ENCODE assay signal across 27 mouse cellular contexts in genomic region chr12:33255256-33255655, GRCm38 (mm10).
DNase-seq lines count a peak whose midpoint lies in the region; ATAC-seq lines count a peak whose summit lies in the region.
"Had no signal": no experiment of that assay in that cellular context is flagged by ENCODE, and none has a peak within 500 bp of the region (broad histone marks: within the 10 kb centered on the region; RNA-seq: fewer than 3 reads in every experiment).

No protein-coding gene starts in this region.

- no peak overlapping the region for H3K4me2 ChIP-seq in midbrain, embryonic 14.5 days (ENCODE audit: low read length)
- H3K4me2 ChIP-seq in midbrain, embryonic 16.5 days (ENCODE audit: low read length), result no peak overlapping the region
- H3K4me2 ChIP-seq: embryonic facial prominence, embryonic 13.5 days; embryonic facial prominence, embryonic 15.5 days; forebrain, embryonic 12.5 days had no signal

- H3K36me3 ChIP-seq in heart, embryonic 10.5 days, result peaks cover 3% of the 10 kb centered on the region
- peaks cover 4% of the 10 kb centered on the region; the same call in 1 of the 2 replicates for H3K36me3 ChIP-seq in midbrain, embryonic 14.5 days (ENCODE audit: control insufficient read depth, insufficient read depth, low read length)
- 0 out of 2 replicates have a peak, but pooled peaks cover 2% of the 10 kb centered on the region for H3K36me3 ChIP-seq in midbrain, embryonic 16.5 days (ENCODE audit: control insufficient read depth, insufficient read depth, low read length)

- peak; percentile 58 for DNase-seq in heart, embryonic 10.5 days (ENCODE audit: low spot score)
- no peak for DNase-seq in heart, postnatal 10 days
- no peak for DNase-seq in midbrain, embryonic 14.5 days
- DNase-seq in ZHBTc4 (ENCODE audit: low read depth, low spot score), result peak; percentile 55
- DNase-seq: adrenal gland, adult 2 months; adrenal gland, postnatal 10 days; adrenal gland, postnatal 25 days; B cell, adult 2 months; cerebellum, adult 11 months; cerebellum, adult 18-20 months; cerebellum, adult 8-10 months; cerebellum, adult 9-11 months; cerebellum, postnatal 14 days; cerebellum, postnatal 36 days; embryo, embryonic 11 days had no signal

- intact Hi-C loops in heart, postnatal 10 days (cut with DNase I), result no loop called here

- no peak overlapping the region for H3K27ac ChIP-seq in heart, embryonic 10.5 days
- H3K27ac ChIP-seq in midbrain, embryonic 14.5 days (replicated peaks; ENCODE audit: low read depth, low read length), result 0 out of 2 replicates have a peak overlapping the region, but pooled peaks have one; percentile 20
- H3K27ac ChIP-seq in midbrain, embryonic 16.5 days (ENCODE audit: low read length), result no peak overlapping the region
- H3K27ac ChIP-seq: embryonic facial prominence, embryonic 13.5 days; embryonic facial prominence, embryonic 15.5 days; forebrain, embryonic 10.5 days; forebrain, embryonic 12.5 days had no signal

- H3K4me3 ChIP-seq in heart, embryonic 10.5 days, result no peak overlapping the region
- H3K4me3 ChIP-seq in midbrain, embryonic 14.5 days (replicated peaks; ENCODE audit: low read depth, low read length), result no peak overlapping the region
- H3K4me3 ChIP-seq in midbrain, embryonic 16.5 days (ENCODE audit: low read depth, low read length), result no peak overlapping the region
- H3K4me3 ChIP-seq: embryonic facial prominence, embryonic 13.5 days; embryonic facial prominence, embryonic 15.5 days; erythroblast, embryonic 14.5 days; forebrain, embryonic 10.5 days; forebrain, embryonic 12.5 days had no signal

- peaks cover 33% of the 10 kb centered on the region for H3K4me1 ChIP-seq in heart, embryonic 10.5 days
- peaks cover 17% of the 10 kb centered on the region; the same call in 1 of the 2 replicates for H3K4me1 ChIP-seq in midbrain, embryonic 14.5 days (ENCODE audit: control insufficient read depth, insufficient read depth, low read length)
- H3K4me1 ChIP-seq in midbrain, embryonic 16.5 days (ENCODE audit: control insufficient read depth, insufficient read depth, low read length), result peaks cover 24% of the 10 kb centered on the region

- H3K9me3 ChIP-seq in heart, embryonic 10.5 days, result no peaks in the 10 kb centered on the region
- H3K9me3 ChIP-seq in midbrain, embryonic 14.5 days (ENCODE audit: control insufficient read depth, low read length), result no peaks in the 10 kb centered on the region
- H3K9me3 ChIP-seq in midbrain, embryonic 16.5 days (replicated peaks; ENCODE audit: control insufficient read depth, low read length, poor library complexity, severe bottlenecking), result no peaks in the 10 kb centered on the region
- H3K9me3 ChIP-seq: embryonic facial prominence, embryonic 13.5 days; embryonic facial prominence, embryonic 15.5 days; forebrain, embryonic 10.5 days; forebrain, embryonic 12.5 days; G1E had no signal

- H3K9ac ChIP-seq in midbrain, embryonic 14.5 days (replicated peaks; ENCODE audit: low read length), result no peak overlapping the region
- H3K9ac ChIP-seq in midbrain, embryonic 16.5 days (ENCODE audit: low read depth, low read length), result no peak overlapping the region
- H3K9ac ChIP-seq: embryonic facial prominence, embryonic 13.5 days; embryonic facial prominence, embryonic 15.5 days; forebrain, embryonic 12.5 days had no signal

- whole genome bisulfite sequencing in heart, embryonic 10.5 days, result 83% methylated on average over 2 of the region's 2 CpGs
- 88% methylated on average over 2 of the region's 2 CpGs for WGBS in midbrain, embryonic 14.5 days
- 93% methylated on average over 2 of the region's 2 CpGs for WGBS in midbrain, embryonic 16.5 days

- no peaks in the 10 kb centered on the region for H3K27me3 ChIP-seq in heart, embryonic 10.5 days (ENCODE audit: insufficient read depth, poor library complexity, severe bottlenecking)
- no peaks in the 10 kb centered on the region for H3K27me3 ChIP-seq in midbrain, embryonic 14.5 days (ENCODE audit: control insufficient read depth, insufficient read depth, low read length)
- H3K27me3 ChIP-seq in midbrain, embryonic 16.5 days (ENCODE audit: control insufficient read depth, insufficient read depth, low read depth, low read length), result no peaks in the 10 kb centered on the region
- H3K27me3 ChIP-seq: CH12.LX; embryonic facial prominence, embryonic 13.5 days; embryonic facial prominence, embryonic 15.5 days; forebrain, embryonic 12.5 days; Patski had no signal

- no peak for ATAC-seq in midbrain, embryonic 14.5 days (ENCODE audit: low FRiP score, low TSS enrichment)
- ATAC-seq in midbrain, embryonic 16.5 days, result no peak
- ATAC-seq: CD4-positive, CD25-positive, alpha-beta regulatory T cell, adult 4 months; forebrain, embryonic 14.5 days; forebrain, embryonic 16.5 days; Patski had no signal

Comparison
In these comparisons a context has a peak if more than half of its experiments do, and no peak if none do; other contexts are left out.
1. DNase-seq: peak in heart, embryonic 10.5 days (single experiment) and ZHBTc4 (single experiment); none in heart, postnatal 10 days (0 of 2) and midbrain, embryonic 14.5 days (single experiment).